Mouse (Mus musculus): ENCODE results near the gene Frmd4a.
"Not testable (repeated sequence)": the region's sequence is repeated elsewhere in the genome, so short reads cannot be mapped to it uniquely, and the experiment has no call there.

Frmd4a gene

DNA sequence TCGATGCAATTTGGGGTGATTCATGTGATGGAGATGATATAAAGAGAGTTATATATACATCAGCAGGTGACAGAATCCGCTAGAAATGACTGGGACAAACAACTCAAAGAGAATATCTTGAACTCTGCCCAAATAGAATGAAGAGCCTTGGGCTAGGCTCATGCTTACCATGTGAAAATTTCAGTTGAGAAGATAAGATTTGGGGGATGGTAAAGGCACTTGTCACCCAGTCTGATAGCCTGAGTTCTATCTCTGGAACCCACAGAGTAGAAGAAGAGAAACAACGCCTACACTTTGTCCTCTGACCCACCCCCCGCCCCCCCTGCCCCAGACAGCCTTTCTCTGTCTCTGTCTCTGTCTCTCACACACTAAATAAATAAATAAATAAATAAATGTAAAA lies 535.0 kb downstream of the Frmd4a start:
- DNase-seq (ENCODE audit: low spot score in 2 of 2) = no peak

DNA sequence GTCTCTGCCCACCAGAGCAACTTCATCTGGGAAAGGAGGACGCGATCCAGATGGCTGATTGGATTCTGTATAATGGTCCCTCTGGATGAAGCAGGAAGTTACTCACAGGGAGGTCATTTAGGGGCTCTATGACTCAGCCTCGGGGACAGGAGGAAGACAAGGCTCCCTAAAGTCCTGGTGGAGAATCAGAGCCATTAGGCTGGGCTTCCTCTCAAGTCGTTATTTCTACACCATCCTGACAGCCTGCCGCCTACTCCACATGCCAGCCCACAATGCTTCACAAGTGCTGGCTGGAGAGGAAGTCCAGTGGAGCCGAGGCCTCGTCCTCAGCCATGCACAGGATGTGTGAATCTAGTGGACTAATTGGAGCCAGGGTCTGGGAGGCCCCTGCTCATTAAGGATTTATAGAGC lies 537.7 kb downstream of the Frmd4a start:
- no peak for DNase-seq (ENCODE audit: low spot score in 2 of 2)

DNA sequence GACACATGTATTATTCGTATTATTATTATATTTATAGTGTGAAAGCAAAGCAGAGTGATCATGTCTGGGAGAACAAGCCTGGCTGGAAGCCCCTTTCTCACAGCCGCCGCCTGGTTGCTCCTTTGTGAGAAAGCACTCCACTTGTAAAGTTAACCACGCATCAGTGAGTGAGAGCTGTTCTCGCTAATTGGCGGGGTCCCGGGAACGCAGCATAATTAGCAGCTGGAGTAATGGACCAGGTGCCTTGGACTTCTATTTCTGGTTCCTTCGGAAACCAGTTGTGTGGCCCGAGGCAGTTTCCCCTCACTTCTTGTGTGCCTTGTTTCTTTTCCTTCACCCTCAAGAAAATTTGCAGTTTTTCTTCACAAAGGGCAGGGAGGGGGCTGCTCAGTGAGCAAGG lies 538.7 kb downstream of the Frmd4a start:
- peak in 1 of 2 experiments; percentile 56 for DNase-seq (ENCODE audit: low spot score in 2 of 2)

DNA sequence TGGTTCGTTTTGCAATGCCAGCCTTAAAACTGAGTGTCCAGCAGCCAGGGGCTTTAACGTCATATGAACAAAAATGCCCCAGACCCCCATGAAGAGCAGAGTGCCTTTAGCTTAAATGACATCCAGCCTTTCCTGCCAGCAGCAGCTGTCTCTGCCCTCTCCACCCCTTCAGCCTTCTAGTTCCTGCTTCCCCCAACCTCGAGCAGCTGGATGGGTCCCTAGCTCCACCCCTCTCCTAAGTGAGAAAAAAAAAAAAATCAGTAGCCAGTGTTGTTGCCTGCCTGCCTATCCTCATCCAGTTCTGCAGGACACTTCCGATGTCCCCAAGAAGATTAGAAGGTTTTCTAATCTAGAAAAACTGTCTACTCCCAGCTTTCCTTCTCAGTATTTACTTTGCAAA lies 539.5 kb downstream of the Frmd4a start:
- no peak for DNase-seq (ENCODE audit: low spot score in 2 of 2)

DNA sequence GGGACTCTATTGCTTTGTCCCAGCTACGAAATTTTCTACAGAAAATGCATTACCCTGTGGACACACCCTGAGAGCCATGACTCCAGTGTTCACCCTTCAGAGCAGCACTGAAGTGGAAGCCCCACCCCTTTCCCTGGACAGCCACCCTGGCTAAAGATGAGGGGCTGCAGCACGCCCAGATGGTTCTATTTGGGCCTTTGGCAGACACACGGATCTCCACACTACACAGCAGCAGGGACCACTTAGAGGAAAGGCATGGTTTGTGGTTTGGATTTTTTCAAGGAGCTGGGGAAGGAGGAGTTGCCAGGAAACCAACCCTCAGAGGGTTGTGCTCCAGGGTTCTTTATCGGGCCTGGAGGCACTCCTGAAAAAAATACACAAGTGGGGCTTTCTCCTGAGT lies 539.9 kb downstream of the Frmd4a start:
- no peak for DNase-seq (ENCODE audit: low spot score in 2 of 2)

DNA sequence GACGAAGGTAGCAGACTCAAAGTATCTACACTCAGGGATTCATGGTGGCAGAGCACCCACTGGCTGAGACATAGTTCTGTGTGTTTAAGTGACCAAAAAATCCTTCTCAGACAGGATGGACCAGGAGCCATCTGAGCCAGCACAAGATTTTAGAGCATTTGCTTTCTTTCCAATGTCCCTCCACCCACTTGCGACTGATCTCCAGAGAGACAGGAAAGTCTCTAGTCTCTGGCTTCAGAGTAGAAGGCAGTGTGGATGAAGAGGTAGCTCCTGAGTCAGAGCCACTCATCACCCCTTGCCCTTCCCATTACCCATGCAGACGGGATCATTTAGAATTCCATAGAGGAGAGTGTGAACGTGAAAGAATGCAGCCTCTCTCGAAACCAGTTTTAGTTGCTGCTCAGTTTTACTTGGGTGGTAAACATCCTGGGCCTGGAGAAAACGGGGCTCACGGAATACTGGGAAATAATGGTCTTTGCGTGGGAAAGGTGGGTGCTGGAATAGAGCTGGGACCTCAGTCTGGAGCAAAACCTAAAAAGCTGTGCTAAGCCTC lies 541.2 kb downstream of the Frmd4a start:
- no peak for DNase-seq (ENCODE audit: low spot score in 2 of 2)

DNA sequence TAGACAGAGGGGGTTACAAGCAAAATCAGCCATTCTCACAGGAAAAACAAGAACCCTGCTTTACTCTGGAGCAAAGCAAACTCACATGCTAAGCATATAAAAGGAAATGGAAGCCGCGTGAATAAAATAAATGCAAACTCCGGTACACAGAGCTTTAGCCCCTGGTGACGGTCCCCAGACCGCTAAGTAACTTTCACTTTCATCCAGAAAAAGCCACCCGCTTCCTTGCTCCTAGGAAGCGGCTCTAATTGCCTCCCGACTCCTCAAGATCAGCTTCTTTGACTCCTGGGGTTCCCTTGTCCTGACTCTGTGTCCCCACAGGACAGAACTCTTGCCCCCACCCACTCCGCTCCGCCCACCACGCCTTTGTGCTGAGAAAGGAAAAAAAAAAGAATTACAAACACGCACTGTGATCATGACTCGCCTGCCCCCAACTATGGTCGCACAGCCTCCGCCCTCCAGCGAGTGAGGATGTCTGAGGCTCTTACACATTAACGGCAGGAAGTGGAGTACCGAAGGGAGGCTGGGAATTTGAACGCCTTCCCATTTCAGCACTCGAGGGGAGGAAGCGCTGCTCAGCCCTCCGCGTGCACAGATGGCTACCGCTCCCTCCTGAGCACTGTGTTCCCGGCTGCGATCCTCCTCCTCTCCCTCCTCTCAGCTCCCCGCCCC lies 541.8 kb downstream of the Frmd4a start:
- peak; percentile 89 to 92 for DNase-seq (ENCODE audit: low spot score in 2 of 2)

DNA sequence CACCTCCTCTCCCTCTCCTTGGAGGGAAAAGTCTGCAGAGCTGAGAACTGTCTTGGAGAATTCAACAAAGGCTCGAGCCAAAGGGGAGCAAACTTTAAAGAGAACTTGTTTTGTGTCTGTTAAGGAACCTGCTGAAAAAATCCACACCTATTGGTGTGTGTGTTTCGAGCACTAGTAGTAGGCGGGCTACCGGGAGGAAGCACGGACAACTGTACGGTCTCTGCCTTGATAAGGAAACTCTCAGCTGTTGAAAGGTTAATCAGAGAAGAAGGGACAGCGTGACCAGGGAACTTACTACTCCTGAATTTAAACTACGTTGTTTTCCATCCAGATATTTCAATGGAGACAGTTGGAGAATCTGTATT lies 542.3 kb downstream of the Frmd4a start:
- no peak for DNase-seq (ENCODE audit: low spot score in 2 of 2)

DNA sequence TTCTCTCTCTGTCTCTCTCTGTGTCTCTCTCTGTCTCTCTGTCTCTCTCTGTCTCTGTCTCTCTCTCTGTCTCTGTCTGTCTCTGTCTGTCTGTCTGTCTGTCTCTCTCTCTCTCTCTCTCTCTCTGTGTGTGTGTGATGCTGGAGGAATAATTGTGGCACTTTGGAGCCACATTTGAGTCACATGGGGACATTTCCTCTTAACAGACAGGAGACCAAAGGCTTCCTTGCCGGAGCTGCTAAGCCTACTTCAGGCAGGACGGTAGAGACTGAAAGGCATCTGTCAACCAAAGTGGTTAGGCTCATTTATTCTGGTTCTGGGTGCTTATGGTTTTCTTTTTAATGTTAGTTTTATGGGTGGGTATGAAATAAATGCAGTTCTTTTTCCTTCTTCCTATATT lies 543.0 kb downstream of the Frmd4a start:
- not testable (repeated sequence) for DNase-seq (ENCODE audit: low spot score in 2 of 2)

DNA sequence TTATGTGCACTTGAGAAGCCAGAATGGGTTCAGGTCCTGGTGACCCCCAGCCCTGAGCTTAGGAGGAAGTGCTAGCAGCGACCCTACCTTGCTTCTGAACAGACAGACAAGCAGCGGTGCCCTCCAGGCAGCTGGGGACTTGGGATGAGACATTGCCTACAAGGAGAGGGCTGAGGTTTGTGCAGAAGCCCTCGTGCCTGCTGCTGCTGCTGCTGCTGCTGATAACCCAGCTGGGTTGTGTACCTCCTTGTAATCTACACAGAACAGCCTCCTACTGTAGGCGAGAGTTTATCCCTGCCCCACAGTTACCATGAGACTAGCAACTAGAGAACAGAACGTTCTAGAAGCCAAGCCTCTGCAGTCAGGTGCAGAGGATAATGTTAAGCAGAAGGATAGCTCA lies 543.7 kb downstream of the Frmd4a start:
- no peak for DNase-seq (ENCODE audit: low spot score in 2 of 2)

DNA sequence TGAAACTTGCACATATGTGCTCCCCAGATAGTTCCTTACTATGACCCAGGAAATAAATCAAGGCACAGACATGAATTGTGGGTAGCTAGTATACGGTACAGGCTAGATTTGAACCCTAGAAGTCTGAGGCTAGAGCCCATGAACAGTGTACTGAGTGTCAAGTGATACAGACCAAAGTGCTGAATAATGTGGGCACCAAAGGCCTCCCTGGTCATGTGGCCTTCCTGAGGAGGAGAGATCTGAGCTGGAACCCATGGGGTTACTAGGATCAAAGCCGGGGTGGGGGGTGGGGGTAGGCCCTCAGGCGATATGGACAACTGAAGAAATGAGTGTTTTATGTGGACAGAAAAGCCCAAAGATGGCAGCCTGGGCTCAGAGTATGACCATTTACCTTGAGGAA lies 544.9 kb downstream of the Frmd4a start:
- no peak for DNase-seq (ENCODE audit: low spot score in 2 of 2)

DNA sequence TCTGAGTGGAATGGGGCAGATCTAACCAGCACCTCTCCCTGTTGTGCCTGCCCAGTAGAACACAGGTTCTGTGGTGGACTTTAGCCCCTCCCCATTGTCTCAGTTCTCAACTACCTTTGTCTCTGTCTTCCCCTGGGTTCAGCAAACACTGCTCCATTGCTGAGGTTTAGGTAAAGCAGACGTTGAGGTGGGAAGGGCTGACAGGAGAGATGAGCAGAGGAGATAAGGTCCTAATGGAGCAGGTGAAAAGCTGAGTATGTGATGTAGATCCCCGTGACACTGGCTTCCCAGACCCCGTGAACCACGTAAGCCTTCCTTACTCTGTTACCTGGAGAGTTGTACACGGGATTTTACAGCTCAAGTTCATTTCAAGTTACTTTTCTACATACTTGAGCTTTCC lies 545.3 kb downstream of the Frmd4a start:
- DNase-seq (ENCODE audit: low spot score in 2 of 2) = no peak

DNA sequence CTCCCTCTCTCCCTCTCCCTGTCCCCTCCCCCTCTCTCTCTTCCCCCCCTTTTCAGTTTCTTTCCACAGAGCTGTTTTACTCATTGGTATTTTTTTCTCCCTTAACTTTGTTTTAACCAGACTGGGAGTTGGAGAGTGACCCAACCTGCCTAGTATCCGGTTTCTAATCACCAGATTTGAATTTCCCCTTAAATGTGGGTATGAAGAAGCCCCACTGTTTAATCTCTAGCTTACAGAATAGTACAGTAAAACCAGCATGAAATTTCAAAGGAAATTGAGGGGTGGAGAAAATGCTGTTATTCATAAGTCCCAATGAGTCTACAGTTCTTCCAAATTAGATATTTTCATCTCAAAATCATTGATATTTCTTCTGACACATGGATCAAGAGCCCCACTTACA lies 545.8 kb downstream of the Frmd4a start:
- no peak for DNase-seq (ENCODE audit: low spot score in 2 of 2)

DNA sequence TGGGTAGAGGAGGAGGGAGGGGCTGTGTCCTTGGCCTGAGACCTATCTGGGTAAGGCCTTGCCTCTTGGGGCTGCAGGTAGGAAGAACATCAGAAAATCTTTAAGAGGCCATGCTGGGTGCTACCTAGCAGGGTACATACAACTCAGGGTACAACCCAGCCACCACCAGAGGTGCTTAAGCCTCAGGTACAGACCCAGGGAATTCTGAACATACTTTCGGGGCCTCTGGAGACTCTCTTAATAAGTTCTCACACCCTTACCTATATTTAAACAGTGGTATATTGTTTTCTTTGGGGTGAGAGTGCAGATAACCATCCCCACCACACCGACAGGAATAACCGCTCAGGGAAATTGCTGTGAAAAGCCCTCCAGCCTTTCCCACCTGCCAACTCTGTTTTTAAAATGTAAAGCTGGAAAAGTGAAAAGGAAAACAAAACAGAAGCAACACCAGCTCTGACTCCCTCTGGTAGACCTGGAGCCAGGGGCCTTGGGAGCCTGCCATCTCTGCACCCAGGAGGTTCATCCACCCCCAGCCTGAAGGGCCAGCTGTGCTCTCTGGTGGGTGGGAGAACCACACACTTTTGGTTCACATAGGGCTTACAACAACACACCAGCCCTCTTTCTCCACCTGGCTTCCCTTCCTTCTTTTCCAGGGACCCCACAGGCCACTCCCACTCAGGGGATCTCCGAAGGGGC lies 548.9 kb downstream of the Frmd4a start:
- DNase-seq (ENCODE audit: low spot score in 2 of 2) = no peak

DNA sequence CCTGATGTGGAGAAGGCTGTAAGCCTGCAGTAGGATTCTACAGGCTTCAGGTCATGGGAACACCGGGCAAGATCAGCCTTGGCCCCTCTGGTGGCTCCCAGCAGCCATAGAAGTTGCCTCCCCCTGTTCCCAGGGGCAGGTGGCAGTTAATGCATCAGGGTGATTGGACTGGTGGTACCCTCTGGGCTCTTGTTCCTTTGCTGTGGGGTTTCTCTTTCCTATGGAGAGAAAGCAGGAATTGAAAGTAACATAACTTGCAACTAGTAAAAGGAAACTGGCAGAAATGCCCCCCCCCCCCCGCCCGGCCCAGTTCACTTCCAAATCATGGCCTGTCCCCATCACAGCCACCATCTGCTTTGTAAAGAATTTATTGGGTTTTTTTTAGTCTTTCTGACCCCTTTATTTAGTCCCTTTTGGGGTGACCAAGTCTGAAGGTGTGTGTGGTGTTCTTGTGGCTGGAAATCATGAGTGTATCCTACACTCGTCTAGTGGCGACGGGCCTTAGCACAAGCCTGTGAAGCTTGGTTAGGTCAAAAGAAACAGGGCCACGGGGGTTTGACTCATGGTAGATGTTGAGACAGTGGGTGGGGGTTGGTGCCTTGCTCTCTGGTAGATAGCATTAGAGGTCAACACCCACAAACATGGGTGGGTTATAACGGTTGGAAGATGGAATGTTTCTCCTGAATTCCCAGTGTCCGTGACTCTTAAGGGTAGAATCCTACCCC lies 549.6 kb downstream of the Frmd4a start:
- DNase-seq (ENCODE audit: low spot score in 2 of 2) = no peak

DNA sequence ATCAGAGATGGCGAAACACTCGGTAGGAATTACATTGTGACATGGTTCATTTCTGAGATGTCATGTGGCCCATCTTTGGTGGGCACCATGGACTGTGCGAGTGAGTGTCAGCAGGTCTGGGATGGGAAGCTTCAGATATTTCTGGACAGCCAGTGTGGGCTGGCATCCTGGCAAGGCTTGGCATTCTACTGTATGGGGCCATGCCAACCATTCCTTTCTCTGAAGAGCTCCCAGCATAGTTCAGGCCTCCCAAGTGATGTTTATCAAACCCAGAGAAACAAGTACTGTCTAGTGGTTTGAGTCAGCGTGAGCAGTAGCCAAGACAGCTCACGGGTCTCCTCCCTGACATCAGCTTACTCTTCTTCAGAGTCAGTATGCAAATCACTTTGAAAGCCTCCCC lies 551.5 kb downstream of the Frmd4a start:
- DNase-seq (ENCODE audit: low spot score in 2 of 2) = no peak

DNA sequence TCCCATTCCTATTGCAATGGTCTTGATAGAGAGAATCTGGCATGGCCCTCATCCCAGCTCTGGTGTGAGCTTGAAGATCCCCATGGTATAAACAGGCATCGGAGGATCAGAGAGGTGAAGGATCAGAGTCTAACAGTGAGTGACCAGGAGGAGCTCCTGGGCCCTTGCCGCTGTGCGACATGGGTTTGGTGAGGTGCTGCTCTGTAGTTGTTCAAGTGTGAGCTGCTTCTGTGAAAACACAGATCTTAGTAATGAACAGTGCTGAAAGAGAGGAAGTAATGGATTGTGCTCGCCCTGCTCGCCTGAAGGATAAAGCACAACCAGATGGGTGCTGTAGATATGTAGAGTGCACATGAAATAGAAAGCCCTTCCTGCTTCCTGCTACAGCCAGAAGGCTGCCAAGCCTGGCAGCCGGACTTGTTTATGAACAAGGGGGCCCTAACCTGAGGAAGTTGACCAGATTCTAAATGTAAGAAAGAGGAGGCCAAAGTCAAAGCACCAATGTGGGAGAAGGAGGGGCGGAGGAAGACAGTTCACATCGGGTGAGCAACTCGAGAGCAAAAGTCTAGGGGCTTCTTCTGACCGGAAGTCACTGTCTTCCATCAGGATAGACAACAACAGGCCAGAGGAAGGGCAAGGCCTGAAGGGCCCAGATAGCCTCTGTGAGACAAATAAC lies 552.8 kb downstream of the Frmd4a start:
- no peak for DNase-seq (ENCODE audit: low spot score in 2 of 2)

DNA sequence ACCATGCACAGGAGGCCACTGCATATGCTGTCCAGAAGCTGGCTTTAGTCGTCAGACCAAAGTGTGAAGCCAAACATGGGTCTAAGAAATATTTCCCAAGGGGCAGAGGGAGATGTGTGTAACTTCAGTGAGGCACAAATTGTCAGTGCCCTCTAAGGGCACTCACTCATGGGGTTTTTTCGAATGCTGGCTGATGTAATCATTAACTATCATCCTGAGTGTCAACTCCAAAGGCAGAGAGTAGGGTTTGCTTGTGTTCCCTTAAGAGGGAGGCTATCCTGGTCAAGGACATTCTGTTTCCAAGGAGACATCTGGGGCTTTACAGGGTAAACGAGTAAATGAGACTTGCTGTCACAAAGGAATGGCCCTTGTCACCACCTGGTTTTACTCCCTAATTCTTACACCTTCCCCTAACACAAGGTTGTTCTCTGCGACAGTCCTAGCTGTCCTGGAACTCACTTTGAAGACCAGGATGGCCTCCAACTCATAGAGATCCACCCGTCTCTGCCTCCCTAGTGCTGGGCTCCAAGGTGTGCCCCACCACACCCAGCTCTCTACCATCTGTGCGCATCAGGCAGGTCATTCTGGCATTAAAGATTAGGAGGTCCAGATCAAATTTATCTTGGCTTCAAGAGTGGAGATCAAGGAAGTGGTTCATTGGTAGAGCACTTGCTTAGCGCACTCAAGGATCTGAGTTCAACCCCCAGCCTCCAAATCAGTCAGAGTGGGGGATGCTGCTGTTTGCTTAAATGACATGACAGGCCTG lies 555.2 kb downstream of the Frmd4a start:
- DNase-seq (ENCODE audit: low spot score in 2 of 2) = no peak

DNA sequence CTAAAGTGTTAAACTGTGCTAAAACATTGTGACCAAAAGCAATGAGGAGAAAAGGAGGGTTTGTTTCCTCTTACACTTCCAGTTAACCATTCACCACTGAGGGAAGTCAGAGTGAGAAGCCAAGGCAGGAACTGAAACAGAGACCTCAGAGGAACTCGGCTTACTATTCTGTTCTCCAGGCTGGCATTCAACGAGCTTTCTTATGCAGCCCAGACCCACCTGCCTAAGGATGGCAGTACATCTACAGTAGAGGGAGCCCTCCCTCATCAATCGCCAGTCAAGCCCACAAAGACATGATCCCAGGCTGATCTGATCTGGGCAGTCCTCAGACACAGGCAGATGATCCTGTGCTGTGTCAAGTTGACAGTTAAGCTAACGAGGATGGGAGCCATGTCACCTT lies 555.9 kb downstream of the Frmd4a start:
- no peak for DNase-seq (ENCODE audit: low spot score in 2 of 2)

DNA sequence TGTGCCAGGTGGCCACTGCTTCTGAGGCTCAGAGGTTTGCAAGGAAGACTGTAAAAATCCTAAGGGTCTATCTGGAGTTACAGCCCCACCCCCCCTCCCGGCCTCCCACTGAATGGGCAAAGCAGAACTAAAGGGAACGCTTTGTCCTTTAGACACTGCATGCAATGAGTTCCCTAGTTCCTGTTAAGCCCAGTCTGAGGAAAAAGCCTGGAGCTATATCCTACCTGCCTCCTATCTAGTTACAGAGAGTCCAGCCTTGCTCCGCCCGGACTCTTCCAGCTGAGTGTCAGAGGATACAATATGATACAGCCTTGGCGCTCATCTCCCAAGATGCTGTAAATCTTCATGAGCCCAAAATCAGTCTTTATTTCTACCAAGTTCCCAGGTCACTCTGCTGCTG lies 556.7 kb downstream of the Frmd4a start:
- no peak for DNase-seq (ENCODE audit: low spot score in 2 of 2)

DNA sequence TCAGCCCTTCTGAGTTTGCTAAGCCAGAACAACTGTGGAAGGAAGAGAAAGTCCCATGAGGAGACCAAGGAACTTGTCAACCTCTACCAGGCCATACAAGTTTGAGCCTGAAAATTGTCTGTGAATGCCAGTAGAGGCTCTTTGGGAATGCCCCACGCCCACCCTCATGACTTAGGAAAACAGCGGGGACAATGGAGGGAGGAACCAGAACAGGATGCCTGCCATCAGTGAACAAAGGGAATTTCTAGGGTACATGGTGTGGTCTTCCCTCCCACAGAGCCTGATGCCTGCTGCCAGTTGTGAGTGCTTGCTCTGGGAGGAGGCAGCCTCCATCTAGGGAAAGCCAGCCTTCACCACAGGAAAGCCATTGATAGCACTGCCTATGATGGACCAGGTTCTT lies 557.6 kb downstream of the Frmd4a start:
- no peak for DNase-seq (ENCODE audit: low spot score in 2 of 2)

DNA sequence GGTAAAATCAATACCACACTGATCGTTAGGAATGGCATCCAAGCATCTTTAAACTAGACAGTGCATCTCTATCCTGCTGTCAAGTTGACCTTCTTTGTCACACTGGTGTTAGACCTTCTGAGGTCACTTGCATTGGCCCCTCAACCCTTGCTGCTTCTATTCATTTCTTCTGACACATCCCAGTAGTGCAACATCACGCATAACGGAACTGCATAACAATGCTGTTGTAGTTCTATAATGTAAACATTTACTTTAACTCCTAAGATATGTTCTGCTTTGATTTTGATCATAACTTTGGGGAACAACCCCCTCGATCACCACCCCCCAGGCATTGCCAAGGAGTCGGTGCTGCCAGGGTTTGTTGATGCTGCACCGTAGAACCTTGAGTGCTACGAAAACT lies 558.5 kb downstream of the Frmd4a start:
- no peak for DNase-seq (ENCODE audit: low spot score in 2 of 2)
